Mouse (Mus musculus) hindbrain, embryonic 14.5 days (tissue): Measurements from ENCODE around the gene Lgalsl. TPM values are rescaled to one million over a fixed set of nuclear protein-coding genes. Genes with fewer than 3 reads are reported as not detected.

Experiments used
- ATAC-seq: fragments of 200-750 bp; cut with Nextera tagmentation; 2 replicates; pipeline ENCODE4 v1.8.0; 2017; ENCODE audit warnings: moderate number of reproducible peaks, mild to moderate bottlenecking, moderate TSS enrichment, moderate library complexity; ENCODE audit not compliant: low FRiP score
- DNase-seq: peaks from one replicate; pipeline ENCODE4 v3.0.0-alpha.2; 2015; ENCODE audit warnings: low spot score
- H3K27ac ChIP-seq: fragments of 300-500 bp; sonication (generic); 2 replicates; pipeline ENCODE4 v1.5.1; 2014; ENCODE audit warnings: mild to moderate bottlenecking, moderate library complexity
- H3K27me3 ChIP-seq: fragments of 300-500 bp; sonication (generic); 2 replicates; pipeline ENCODE4 v1.6.1; 2014; ENCODE audit warnings: mild to moderate bottlenecking, low read length, mixed read lengths; ENCODE audit not compliant: control insufficient read depth, insufficient read depth
- H3K36me3 ChIP-seq: fragments of 300-500 bp; sonication (generic); replicated peaks from 2 replicates; pipeline ENCODE4 v1.6.1; 2014; ENCODE audit not compliant: control insufficient read depth, insufficient read depth
- H3K4me1 ChIP-seq: fragments of 300-500 bp; sonication (generic); replicated peaks from 2 replicates; pipeline ENCODE4 v1.6.1; 2014; ENCODE audit warnings: antibody characterized with exemption, low read length, mixed read lengths; ENCODE audit not compliant: control insufficient read depth, insufficient read depth
- H3K4me2 ChIP-seq: fragments of 300-500 bp; sonication (generic); replicated peaks from 2 replicates; pipeline ENCODE4 v1.6.1; 2014; ENCODE audit warnings: mild to moderate bottlenecking, moderate library complexity
- H3K4me3 ChIP-seq: fragments of 300-500 bp; sonication (generic); replicated peaks from 2 replicates; pipeline ENCODE4 v1.5.1; 2014; ENCODE audit warnings: mild to moderate bottlenecking, low read length
- H3K9ac ChIP-seq: fragments of 300-500 bp; sonication (generic); 2 replicates; pipeline ENCODE4 v1.6.1; 2014
- H3K9me3 ChIP-seq: fragments of 300-500 bp; sonication (generic); 2 replicates; pipeline ENCODE4 v1.6.1; 2016; ENCODE audit warnings: low read length; ENCODE audit not compliant: control insufficient read depth
- WGBS: fragments of 180-500 bp; shearing (Covaris S2); extraction: QIAGEN DNeasy Blood & Tissue Kit; methylation state at CpG from one replicate; pipeline ENCODE4 v1.1.7; 2014; 5-methylcytosine and 5-hydroxymethylcytosine counted together
- polyA plus RNA-seq: library from polyadenylated mRNA; unstranded; fragments of >200 nt; fragmentation: Nextera tagmentation; extraction: Ambion mirVana; gene quantifications from 2 replicates; pipeline ENCODE4 v1.2.1, GENCODE M21; 2014

Lgalsl gene
- polyA plus RNA-seq, 1 experiment from 2014 or later, result 62.6 TPM

DNA sequence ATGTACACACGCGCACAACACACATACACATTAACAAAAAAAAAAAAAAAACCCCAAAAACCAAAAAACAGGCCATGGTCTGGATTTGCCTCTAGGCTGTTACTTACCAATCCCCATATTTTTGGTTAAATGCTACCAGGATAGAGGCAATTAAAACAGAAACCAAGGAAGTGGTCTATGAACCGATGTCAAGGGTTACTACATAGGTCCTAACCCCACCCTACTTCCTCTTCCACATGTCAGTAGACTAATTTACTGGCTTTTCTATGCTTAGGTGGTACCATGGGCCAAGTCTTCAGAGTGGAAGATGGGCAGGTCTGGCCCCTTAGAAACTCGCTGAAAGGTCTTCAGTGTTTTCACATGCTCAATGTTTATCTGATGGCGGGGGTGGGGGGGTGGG, 24.2 kb downstream of the Lgalsl start:
- no peak overlapping the region for H3K27ac ChIP-seq
- no peaks in the 10 kb centered on the region for H3K4me1 ChIP-seq
- DNase-seq (no peak), ATAC-seq (no peak)
- no peaks in the 10 kb centered on the region for H3K36me3 ChIP-seq
- H3K4me2 ChIP-seq, result no peak overlapping the region
- no peak overlapping the region for H3K4me3 ChIP-seq
- no peaks in the 10 kb centered on the region for H3K9me3 ChIP-seq
- 92% methylated on average over 5 of the region's 5 CpGs for WGBS
- no peak overlapping the region for H3K9ac ChIP-seq
- no peaks in the 10 kb centered on the region for H3K27me3 ChIP-seq

DNA sequence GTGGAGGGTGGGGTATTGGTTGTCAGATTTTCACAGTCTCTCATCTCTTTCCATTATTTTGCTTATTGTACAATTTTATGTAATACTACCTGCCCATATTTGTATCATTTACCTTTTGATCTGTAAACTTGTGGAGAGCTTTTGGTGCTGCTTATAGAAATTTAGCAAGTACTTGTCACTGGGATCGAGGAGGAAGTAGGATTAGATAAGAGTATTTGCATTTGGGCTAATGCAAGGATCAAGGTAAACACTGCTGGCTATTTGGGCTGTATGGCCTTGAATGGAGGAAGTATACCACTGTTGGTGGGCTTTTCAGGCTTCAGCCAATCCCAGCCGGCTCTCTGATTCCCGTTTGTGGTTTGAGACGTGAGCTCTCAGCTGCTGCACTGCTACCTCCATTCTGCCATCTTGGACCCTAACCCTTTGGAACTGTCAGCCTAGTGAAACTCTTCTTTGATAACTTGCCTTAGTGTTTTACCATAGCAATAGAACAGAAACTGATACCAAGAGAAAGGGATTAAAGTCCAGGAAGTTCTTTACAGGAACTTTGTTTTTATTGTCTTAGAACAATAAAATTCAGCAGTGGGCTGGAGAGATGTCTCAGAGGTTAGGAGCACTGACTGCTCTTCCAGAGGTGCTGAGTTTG, 25.1 kb downstream of the Lgalsl start:
- Histone ChIP-seq H3K9me3 (no peaks in the 10 kb centered on the region), H3K9ac (no peak overlapping the region), H3K4me1 (no peaks in the 10 kb centered on the region; the same call in 1 of the 2 replicates), H3K4me2 (no peak overlapping the region), H3K27ac (no peak overlapping the region), H3K36me3 (no peaks in the 10 kb centered on the region), H3K4me3 (no peak overlapping the region), H3K27me3 (no peaks in the 10 kb centered on the region)
- WGBS, result 73% methylated on average over 4 of the region's 4 CpGs
- no peak for ATAC-seq
- no peak for DNase-seq

DNA sequence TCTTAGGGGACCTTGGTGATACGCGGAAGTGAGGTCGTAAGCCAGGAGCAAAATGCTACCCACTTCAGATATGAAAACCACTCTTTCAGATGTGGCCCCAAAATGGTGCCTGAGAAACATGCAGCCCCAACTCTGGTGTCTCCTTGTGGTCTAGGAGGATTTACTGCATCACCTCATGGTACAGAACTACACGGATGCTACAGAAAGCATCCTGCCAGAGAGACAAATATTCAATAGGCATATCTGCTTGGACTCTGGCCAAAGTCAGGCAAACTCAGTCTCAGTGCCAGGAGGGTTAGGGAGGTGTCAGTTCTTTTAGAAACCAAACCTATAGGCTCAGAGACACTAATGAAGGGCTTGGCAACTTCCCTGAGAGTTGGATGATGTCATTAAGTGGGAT, 26.4 kb downstream of the Lgalsl start:
- ATAC-seq, result no peak
- Histone ChIP-seq H3K4me1 (no peaks in the 10 kb centered on the region; the same call in 1 of the 2 replicates), H3K9ac (no peak overlapping the region), H3K27me3 (no peaks in the 10 kb centered on the region), H3K36me3 (no peaks in the 10 kb centered on the region), H3K4me3 (no peak overlapping the region), H3K9me3 (no peaks in the 10 kb centered on the region), H3K4me2 (no peak overlapping the region), H3K27ac (no peak overlapping the region)
- WGBS, result 89% methylated on average over 4 of the region's 4 CpGs
- no peak for DNase-seq

DNA sequence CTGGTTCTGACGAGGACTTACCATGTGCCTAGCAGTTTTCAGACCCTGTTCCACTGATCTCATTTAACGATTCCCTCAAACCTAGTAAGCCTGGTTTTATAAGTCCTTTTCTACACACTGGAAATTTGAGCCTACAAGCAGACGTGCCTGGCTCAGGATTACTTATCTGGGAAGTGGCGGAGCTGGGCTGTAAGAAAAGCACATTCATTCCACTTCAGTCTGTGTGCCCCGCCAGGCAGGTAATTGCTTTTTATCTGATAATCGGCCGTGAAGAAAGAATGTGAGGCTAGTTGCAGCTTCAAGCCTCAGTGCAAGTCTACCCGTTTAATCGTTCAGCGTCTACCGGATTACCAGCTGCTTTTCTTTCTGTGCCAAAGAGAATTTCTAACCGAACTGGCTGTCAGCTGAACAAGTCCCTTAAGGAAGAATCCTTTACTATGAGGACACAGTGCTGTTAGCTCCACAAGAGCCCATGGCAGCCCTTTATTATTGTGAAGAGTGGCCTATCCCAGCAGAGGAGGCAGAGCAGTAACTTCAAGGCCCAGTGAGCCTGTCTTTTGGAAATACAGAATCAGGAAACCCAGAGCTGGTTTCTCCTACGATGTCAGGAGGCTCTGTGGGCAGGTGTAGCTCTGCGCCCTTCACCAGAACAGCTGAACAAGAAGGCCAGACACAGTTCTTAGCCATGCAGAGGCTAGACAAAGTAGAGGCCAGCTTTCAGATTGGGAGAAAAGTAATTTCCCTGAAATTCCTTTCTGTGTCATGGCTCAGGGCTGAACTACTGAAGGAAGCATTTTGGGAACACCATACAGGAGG, 30.4 kb downstream of the Lgalsl start:
- H3K9me3 ChIP-seq, result no peaks in the 10 kb centered on the region
- H3K4me3 ChIP-seq, result no peak overlapping the region
- WGBS, result 22% methylated on average over 14 of the region's 14 CpGs
- no peaks in the 10 kb centered on the region for H3K27me3 ChIP-seq
- no peaks in the 10 kb centered on the region for H3K36me3 ChIP-seq
- peak overlapping the region; percentile 21 for H3K4me2 ChIP-seq
- H3K4me1 ChIP-seq, result no peaks in the 10 kb centered on the region; the same call in 1 of the 2 replicates
- ATAC-seq (peak; percentile 24; the same call in 1 of the 2 replicates), DNase-seq (peak; percentile 50)
- H3K27ac ChIP-seq, result peak overlapping the region; percentile 55; the same call in 1 of the 2 replicates
- H3K9ac ChIP-seq, result no peak overlapping the region

DNA sequence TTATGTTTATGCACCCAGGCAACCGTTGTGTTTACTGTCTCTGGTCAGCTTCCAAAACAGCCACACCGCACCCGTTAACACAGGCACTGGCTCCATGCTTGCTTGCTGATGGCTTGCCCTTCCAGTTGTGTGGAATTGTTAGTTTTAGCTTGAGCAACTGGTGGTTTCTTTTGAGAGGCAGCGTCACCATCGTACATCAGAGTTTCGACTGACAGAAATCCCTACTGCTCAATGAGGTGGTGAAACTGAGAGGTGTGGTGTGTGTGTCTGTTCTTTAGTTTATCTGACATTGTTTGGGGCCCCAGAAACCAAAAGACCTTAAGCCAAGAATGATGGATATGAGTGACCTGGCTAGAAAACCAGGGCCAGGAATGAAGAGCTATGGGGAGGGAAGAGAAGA, 33.0 kb downstream of the Lgalsl start:
- no peak overlapping the region for H3K27ac ChIP-seq
- H3K9me3 ChIP-seq, result no peaks in the 10 kb centered on the region
- H3K4me3 ChIP-seq, result no peak overlapping the region
- 97% methylated on average over 6 of the region's 6 CpGs for WGBS
- ATAC-seq (no peak), DNase-seq (no peak)
- no peaks in the 10 kb centered on the region for H3K27me3 ChIP-seq
- no peak overlapping the region for H3K9ac ChIP-seq
- H3K4me1 ChIP-seq, result no peaks in the 10 kb centered on the region; the same call in 1 of the 2 replicates
- H3K4me2 ChIP-seq, result no peak overlapping the region
- no peaks in the 10 kb centered on the region for H3K36me3 ChIP-seq

DNA sequence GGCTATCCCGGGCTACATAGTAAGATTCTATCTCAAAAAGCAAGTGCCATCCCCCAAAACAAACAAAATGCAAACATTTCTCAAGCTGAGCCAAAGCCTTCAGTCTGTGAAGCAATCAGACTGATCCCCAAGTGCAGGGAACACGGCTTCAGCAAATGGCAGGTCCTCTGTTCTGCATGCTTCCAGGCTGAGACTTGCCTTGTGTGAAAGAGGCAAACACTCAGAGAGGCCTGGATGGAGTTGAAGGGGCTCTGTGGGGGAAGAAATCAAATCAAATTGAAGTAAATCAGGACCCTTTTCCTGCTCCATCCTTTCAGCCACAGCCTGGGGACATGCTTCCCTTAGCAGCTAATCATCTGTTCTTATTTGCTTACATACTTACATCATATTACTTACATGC, 35.4 kb downstream of the Lgalsl start:
- Histone ChIP-seq H3K9me3 (no peaks in the 10 kb centered on the region), H3K4me1 (no peaks in the 10 kb centered on the region; the same call in 1 of the 2 replicates), H3K27ac (no peak overlapping the region), H3K36me3 (no peaks in the 10 kb centered on the region), H3K27me3 (no peaks in the 10 kb centered on the region), H3K4me2 (no peak overlapping the region), H3K4me3 (no peak overlapping the region), H3K9ac (no peak overlapping the region)
- 73% methylated on average over 2 of the region's 2 CpGs for WGBS
- no peak for DNase-seq
- no peak for ATAC-seq

DNA sequence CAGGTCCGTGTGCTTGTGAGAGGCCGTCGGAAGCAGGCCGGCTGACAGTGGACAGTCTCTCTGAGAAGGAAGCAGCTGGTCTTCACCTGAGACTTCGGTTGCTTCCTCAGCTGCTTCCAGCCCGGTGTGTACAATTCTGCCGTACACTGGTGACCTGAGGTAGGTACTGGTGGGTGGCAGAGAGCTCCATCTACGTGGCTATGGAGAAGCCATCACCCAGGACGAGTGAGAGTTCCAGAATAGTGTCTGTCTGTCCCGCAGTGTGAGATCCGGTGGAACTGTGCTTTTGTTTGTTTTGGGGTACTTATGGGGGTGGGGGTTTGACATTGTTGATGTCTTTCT, 36.0 kb downstream of the Lgalsl start:
- no peak overlapping the region for H3K9ac ChIP-seq
- DNase-seq (no peak), ATAC-seq (peak; percentile 74; the same call in 1 of the 2 replicates)
- no peaks in the 10 kb centered on the region for H3K27me3 ChIP-seq
- H3K9me3 ChIP-seq, result no peaks in the 10 kb centered on the region
- H3K4me1 ChIP-seq, result no peaks in the 10 kb centered on the region
- WGBS, result 57% methylated on average over 11 of the region's 11 CpGs
- no peak overlapping the region for H3K4me3 ChIP-seq
- H3K36me3 ChIP-seq, result no peaks in the 10 kb centered on the region
- H3K27ac ChIP-seq, result no peak overlapping the region
- no peak overlapping the region for H3K4me2 ChIP-seq

DNA sequence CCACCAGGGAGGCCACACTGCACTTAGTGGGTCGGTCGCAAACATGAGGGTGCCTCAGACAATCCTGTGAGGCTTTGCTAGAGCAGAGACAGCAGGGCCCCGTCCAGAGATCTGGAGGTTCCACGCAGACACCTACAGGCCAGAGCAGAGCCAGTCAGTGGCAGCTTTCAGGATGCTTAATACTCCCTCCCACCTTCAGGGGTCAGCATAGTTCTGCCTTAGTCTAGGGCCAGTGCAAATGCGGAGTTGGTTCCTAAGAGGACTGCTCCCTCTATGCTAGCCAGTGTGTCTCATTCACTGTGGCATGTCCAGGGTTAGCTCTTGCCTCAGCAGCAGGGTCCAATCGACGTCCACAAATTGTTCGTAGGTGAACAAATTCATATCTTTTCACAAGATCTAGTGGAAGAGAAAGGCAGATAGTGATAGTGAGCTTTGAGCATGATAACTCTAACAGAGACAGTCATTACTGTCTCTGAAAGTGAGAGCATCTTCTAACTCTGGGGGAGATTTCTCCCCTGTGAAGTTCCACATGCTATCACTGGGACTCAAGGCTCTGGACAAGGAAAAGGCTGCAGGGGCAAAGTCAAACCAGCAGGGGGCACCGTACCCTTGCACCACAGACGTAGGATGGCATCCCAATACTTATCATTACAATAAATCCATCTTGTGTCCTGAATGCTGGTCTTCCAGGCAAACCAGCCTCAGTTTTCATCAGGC, 36.5 kb downstream of the Lgalsl start:
- no peak overlapping the region for H3K9ac ChIP-seq
- DNase-seq (peak; percentile 90), ATAC-seq (peak; percentile 88)
- H3K27me3 ChIP-seq, result no peaks in the 10 kb centered on the region
- 34% methylated on average over 10 of the region's 10 CpGs for WGBS
- H3K4me3 ChIP-seq, result no peak overlapping the region
- no peaks in the 10 kb centered on the region for H3K9me3 ChIP-seq
- no peak overlapping the region for H3K4me2 ChIP-seq
- no peaks in the 10 kb centered on the region for H3K36me3 ChIP-seq
- H3K27ac ChIP-seq, result no peak overlapping the region
- no peaks in the 10 kb centered on the region for H3K4me1 ChIP-seq

DNA sequence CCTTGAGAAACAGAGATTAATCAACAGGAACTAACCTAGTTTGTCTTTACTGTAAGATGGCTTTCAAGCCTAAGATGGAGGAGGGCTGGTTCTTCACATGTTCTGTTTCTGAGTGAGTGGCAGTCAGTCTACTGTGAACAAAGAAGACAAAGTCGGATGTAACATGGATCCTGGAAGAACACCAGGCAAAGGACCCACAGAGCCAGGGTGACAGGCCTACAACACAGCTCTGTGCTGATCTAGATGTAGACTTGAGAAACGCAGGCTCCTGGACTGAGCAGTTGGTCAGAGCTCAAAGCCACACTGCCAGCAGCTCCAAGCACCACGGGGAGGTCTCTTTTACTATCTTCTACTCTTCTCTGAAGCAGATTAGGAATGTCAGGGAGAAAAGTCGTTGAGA, 37.2 kb downstream of the Lgalsl start:
- no peak for DNase-seq
- no peak overlapping the region for H3K27ac ChIP-seq
- H3K4me2 ChIP-seq, result no peak overlapping the region
- H3K4me3 ChIP-seq, result no peak overlapping the region
- H3K9ac ChIP-seq, result no peak overlapping the region
- H3K27me3 ChIP-seq, result no peaks in the 10 kb centered on the region
- no peak for ATAC-seq
- H3K9me3 ChIP-seq, result no peaks in the 10 kb centered on the region
- WGBS, result 70% methylated on average over 4 of the region's 4 CpGs
- no peaks in the 10 kb centered on the region for H3K36me3 ChIP-seq
- no peaks in the 10 kb centered on the region for H3K4me1 ChIP-seq
